Mouse (Mus musculus): ENCODE measurements around the gene Hpgd. TPM values are rescaled to one million over a fixed set of nuclear protein-coding genes. Genes with fewer than 3 reads are reported as not detected.

Gene Hpgd
- polyA plus RNA-seq, 1 experiment from 2014 or later = 20.7 TPM

DNA sequence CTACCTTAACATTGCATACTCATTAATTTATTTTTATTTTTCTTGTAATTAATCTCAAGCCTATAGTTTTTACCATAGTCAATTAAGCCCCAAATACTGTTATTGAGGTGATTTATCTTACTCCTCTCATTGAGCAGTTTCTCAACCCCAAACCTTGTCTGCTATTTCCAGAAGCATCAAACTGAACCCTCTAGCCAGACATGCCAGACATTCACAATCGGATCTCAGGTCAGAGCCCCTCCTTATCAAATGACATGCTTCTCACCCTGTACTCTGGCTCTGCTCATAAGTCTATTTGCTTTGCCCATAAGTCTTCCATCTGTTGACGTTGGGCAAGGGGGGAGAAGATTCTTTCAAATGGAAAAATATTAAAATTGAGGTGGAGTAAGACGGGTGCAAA, 33.3 kb downstream of the Hpgd start:
- Histone ChIP-seq H3K4me3 (ENCODE audit: control insufficient read depth in 1 of 2, insufficient read depth in 1 of 2, low read depth in 1 of 2, low read length in 2 of 2) (no peak overlapping the region), H3K9me3 (ENCODE audit: control insufficient read depth, low read length) (no peaks in the 10 kb centered on the region), H3K9ac (ENCODE audit: low read length) (no peak overlapping the region), H3K4me2 (ENCODE audit: low read length) (no peak overlapping the region), H3K36me3 (ENCODE audit: control insufficient read depth, insufficient read depth, low read length) (no peaks in the 10 kb centered on the region), H3K4me1 (ENCODE audit: control insufficient read depth in 2 of 2, insufficient read depth in 2 of 2, low read length in 2 of 2) (0 out of 4 replicates have a peak, but pooled peaks cover 0 to 7% of the 10 kb centered on the region in 2 experiments), H3K27ac (replicated peaks in 1 of 2; ENCODE audit: control insufficient read depth in 1 of 2, insufficient read depth in 1 of 2, low read depth in 2 of 2, low read length in 2 of 2) (no peak overlapping the region), H3K27me3 (ENCODE audit: control insufficient read depth, insufficient read depth, low read length) (no peaks in the 10 kb centered on the region)
- ATAC-seq (ENCODE audit: insufficient number of reproducible peaks, insufficient read depth, low FRiP score, low read depth) = no peak
- WGBS = 37% methylated on average over 3 of the region's 3 CpGs

DNA sequence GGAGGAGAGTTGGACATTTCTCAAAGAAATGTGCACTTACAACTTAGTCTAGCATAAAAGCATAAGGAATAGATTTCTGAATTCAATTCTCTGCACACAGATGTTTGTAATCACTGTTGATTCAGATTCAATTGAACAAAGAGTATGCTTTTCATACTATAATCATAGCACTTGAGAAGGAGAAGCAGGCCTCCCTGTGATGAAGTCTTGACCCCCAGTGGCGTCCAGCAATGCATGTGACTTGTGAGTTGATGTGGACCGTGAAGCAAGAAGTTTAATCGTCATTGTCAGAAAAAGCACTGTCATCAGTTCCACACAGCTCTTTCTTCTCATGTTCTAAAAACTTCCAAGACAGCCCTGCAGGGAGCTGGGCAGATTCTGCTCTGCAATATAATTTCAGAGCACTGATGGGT, 33.8 kb downstream of the Hpgd start:
- Histone ChIP-seq H3K9me3 (ENCODE audit: control insufficient read depth, low read length) (no peaks in the 10 kb centered on the region), H3K9ac (ENCODE audit: low read length) (no peak overlapping the region), H3K4me1 (ENCODE audit: control insufficient read depth in 2 of 2, insufficient read depth in 2 of 2, low read length in 2 of 2) (0 out of 4 replicates have a peak, but pooled peaks cover 0 to 7% of the 10 kb centered on the region in 2 experiments), H3K27ac (replicated peaks in 1 of 2; ENCODE audit: control insufficient read depth in 1 of 2, insufficient read depth in 1 of 2, low read depth in 2 of 2, low read length in 2 of 2) (no peak overlapping the region), H3K36me3 (ENCODE audit: control insufficient read depth, insufficient read depth, low read length) (no peaks in the 10 kb centered on the region), H3K27me3 (ENCODE audit: control insufficient read depth, insufficient read depth, low read length) (no peaks in the 10 kb centered on the region), H3K4me3 (ENCODE audit: control insufficient read depth in 1 of 2, insufficient read depth in 1 of 2, low read depth in 1 of 2, low read length in 2 of 2) (no peak overlapping the region), H3K4me2 (ENCODE audit: low read length) (no peak overlapping the region)
- no peak for ATAC-seq (ENCODE audit: insufficient number of reproducible peaks, insufficient read depth, low FRiP score, low read depth)
- 49% methylated on average over 3 of the region's 3 CpGs for WGBS

DNA sequence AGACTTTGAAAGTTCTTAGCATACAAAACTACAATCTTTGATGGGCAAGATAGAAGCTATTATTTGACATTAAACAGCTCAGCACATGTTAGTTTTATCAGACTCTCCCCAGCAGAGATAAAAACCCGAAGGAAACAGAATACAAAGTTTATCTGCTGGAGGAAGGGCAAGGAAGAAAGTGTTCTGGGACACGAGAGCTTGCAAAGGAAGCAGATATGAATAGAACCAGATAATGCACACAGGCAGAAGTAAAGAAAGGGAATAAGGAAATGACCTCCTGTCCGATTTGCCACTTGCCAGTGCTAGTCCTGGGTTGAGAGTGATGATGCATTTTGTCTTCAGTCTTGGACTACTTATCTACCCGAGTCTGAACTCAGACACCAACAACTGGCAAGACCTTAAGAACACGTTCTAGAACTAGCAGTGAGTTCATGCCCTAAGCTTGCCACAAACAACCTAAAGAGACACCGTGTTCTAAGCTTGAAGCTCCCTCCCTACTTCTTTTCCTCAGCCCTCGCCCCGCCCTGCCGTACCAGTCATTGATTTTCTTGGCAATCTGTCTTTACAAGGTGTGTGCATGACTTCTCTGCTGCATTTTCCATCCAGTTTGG, 41.1 kb downstream of the Hpgd start:
- no peak for ATAC-seq (ENCODE audit: insufficient number of reproducible peaks, insufficient read depth, low FRiP score, low read depth)
- WGBS = 39% methylated on average over 9 of the region's 9 CpGs
- Histone ChIP-seq H3K4me2 (ENCODE audit: low read length) (no peak overlapping the region), H3K4me3 (ENCODE audit: control insufficient read depth in 1 of 2, insufficient read depth in 1 of 2, low read depth in 1 of 2, low read length in 2 of 2) (no peak overlapping the region), H3K9ac (ENCODE audit: low read length) (no peak overlapping the region), H3K27me3 (ENCODE audit: control insufficient read depth, insufficient read depth, low read length) (no peaks in the 10 kb centered on the region), H3K36me3 (ENCODE audit: control insufficient read depth, insufficient read depth, low read length) (no peaks in the 10 kb centered on the region), H3K4me1 (ENCODE audit: control insufficient read depth in 2 of 2, insufficient read depth in 2 of 2, low read length in 2 of 2) (no peaks in the 10 kb centered on the region), H3K27ac (replicated peaks in 1 of 2; ENCODE audit: control insufficient read depth in 1 of 2, insufficient read depth in 1 of 2, low read depth in 2 of 2, low read length in 2 of 2) (no peak overlapping the region), H3K9me3 (ENCODE audit: control insufficient read depth, low read length) (no peaks in the 10 kb centered on the region)

DNA sequence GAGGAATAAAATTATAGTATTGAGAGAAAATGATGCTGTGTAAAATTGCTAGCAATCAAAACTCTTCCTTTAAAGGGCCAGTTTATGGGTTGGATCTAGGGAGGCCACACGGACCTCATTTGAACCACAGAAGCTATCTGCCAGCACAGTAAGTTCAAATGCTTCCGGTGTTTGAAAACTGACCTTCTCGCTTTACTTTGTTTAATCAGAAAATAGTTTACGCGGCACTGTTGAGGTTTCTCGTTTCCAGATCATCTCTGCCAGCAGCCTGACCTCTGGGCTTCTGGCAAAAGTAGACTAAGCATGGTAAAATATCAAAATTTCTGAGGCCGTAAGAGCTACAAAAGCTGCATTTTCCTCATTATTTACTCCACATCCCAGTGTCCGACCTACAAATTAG, 42.4 kb downstream of the Hpgd start:
- no peak for ATAC-seq (ENCODE audit: insufficient number of reproducible peaks, insufficient read depth, low FRiP score, low read depth)
- H3K4me1 ChIP-seq (ENCODE audit: control insufficient read depth in 2 of 2, insufficient read depth in 2 of 2, low read length in 2 of 2) = no peaks in the 10 kb centered on the region
- WGBS = 69% methylated on average over 8 of the region's 8 CpGs

DNA sequence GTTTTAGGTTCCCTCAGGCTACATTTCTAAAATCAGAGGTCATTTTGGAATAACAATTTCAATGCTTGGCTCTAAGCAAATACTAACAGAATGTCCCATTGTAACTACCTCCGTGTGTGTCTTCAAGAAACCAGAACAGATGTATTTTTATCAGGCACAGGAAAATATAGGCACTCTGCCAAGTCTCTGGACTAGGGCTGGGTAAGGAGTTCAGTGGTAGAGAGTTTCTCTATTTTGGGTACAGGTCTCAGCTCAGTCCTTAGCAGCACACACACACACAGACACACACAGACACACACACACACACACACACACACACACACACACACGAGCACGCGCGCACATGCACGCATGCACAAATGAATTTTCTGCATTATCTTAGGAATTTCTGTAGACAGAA, 49.1 kb downstream of the Hpgd start:
- no peaks in the 10 kb centered on the region for H3K9me3 ChIP-seq (ENCODE audit: control insufficient read depth, low read length)
- H3K27me3 ChIP-seq (ENCODE audit: control insufficient read depth, insufficient read depth, low read length) = no peaks in the 10 kb centered on the region
- no peaks in the 10 kb centered on the region for H3K36me3 ChIP-seq (ENCODE audit: control insufficient read depth, insufficient read depth, low read length)
- no peak overlapping the region for H3K4me3 ChIP-seq (ENCODE audit: control insufficient read depth in 1 of 2, insufficient read depth in 1 of 2, low read depth in 1 of 2, low read length in 2 of 2)
- no peak overlapping the region for H3K9ac ChIP-seq (ENCODE audit: low read length)
- no peak for ATAC-seq (ENCODE audit: insufficient number of reproducible peaks, insufficient read depth, low FRiP score, low read depth)
- H3K4me1 ChIP-seq (ENCODE audit: control insufficient read depth in 2 of 2, insufficient read depth in 2 of 2, low read length in 2 of 2) = peaks cover 2 to 11% of the 10 kb centered on the region in 2 experiments; a peak in 3 of 4 replicates
- WGBS = 63% methylated on average over 6 of the region's 6 CpGs
- no peak overlapping the region for H3K27ac ChIP-seq (replicated peaks in 1 of 2; ENCODE audit: control insufficient read depth in 1 of 2, insufficient read depth in 1 of 2, low read depth in 2 of 2, low read length in 2 of 2)
- H3K4me2 ChIP-seq (ENCODE audit: low read length) = no peak overlapping the region

More for the DNA sequence above, 42.4 kb downstream of the Hpgd start:
- no peak overlapping the region for H3K4me3 ChIP-seq (ENCODE audit: control insufficient read depth in 1 of 2, insufficient read depth in 1 of 2, low read depth in 1 of 2, low read length in 2 of 2)
- no peaks in the 10 kb centered on the region for H3K27me3 ChIP-seq (ENCODE audit: control insufficient read depth, insufficient read depth, low read length)
- H3K36me3 ChIP-seq (ENCODE audit: control insufficient read depth, insufficient read depth, low read length) = no peaks in the 10 kb centered on the region
- H3K9ac ChIP-seq (ENCODE audit: low read length) = no peak overlapping the region
- H3K27ac ChIP-seq (replicated peaks in 1 of 2; ENCODE audit: control insufficient read depth in 1 of 2, insufficient read depth in 1 of 2, low read depth in 2 of 2, low read length in 2 of 2) = no peak overlapping the region
- no peak overlapping the region for H3K4me2 ChIP-seq (ENCODE audit: low read length)
- no peaks in the 10 kb centered on the region for H3K9me3 ChIP-seq (ENCODE audit: control insufficient read depth, low read length)

DNA sequence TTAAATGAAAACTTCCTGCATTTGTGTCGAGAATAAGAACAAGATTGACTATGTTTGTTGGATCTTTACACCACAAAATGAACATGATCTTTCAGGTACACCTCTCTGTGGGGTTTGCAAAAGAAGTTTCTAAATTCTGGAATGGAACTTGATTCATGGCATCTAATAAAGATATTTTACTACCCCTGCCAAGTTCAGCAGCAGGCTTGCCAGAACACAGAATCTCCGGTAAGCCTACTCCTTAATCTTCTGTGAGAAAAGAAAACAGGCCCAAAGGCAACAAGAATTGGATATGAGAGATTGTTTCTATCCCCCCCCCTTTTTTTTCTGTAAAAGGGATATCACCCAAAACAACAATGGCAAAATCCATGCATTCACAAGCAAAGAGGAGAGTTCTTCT, 49.6 kb downstream of the Hpgd start:
- no peak overlapping the region for H3K9ac ChIP-seq (ENCODE audit: low read length)
- H3K27me3 ChIP-seq (ENCODE audit: control insufficient read depth, insufficient read depth, low read length) = no peaks in the 10 kb centered on the region
- WGBS = 63% methylated on average over 2 of the region's 2 CpGs
- H3K9me3 ChIP-seq (ENCODE audit: control insufficient read depth, low read length) = no peaks in the 10 kb centered on the region
- ATAC-seq (ENCODE audit: insufficient number of reproducible peaks, insufficient read depth, low FRiP score, low read depth) = no peak
- H3K27ac ChIP-seq (replicated peaks in 1 of 2; ENCODE audit: control insufficient read depth in 1 of 2, insufficient read depth in 1 of 2, low read depth in 2 of 2, low read length in 2 of 2) = no peak overlapping the region; a peak in 1 of 4 replicates
- H3K4me2 ChIP-seq (ENCODE audit: low read length) = no peak overlapping the region
- peaks cover 2 to 11% of the 10 kb centered on the region in 2 experiments; a peak in 3 of 4 replicates for H3K4me1 ChIP-seq (ENCODE audit: control insufficient read depth in 2 of 2, insufficient read depth in 2 of 2, low read length in 2 of 2)
- no peak overlapping the region for H3K4me3 ChIP-seq (ENCODE audit: control insufficient read depth in 1 of 2, insufficient read depth in 1 of 2, low read depth in 1 of 2, low read length in 2 of 2)
- H3K36me3 ChIP-seq (ENCODE audit: control insufficient read depth, insufficient read depth, low read length) = no peaks in the 10 kb centered on the region

DNA sequence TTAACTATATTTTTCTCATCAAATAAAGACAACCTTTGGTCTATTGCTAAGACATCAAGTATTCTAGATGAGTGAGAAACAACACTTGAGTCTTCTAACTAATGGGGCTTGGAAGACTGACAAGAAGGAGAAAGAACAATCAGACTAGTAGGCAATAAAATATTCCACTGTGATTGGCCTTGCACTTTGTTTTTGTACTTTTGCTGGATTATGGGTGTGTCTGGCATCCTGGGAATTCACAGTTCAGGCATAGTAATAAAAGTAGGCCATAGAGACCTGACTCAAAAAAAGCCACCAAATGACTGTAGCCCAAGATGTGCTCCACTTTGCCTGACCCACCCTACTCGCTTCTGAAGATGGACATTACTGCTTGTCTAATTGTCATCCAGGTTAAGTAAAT, 50.0 kb downstream of the Hpgd start:
- 75% methylated on average over 1 of the region's 1 CpGs for WGBS
- no peak overlapping the region for H3K4me2 ChIP-seq (ENCODE audit: low read length)
- H3K4me3 ChIP-seq (ENCODE audit: control insufficient read depth in 1 of 2, insufficient read depth in 1 of 2, low read depth in 1 of 2, low read length in 2 of 2) = no peak overlapping the region
- no peaks in the 10 kb centered on the region for H3K36me3 ChIP-seq (ENCODE audit: control insufficient read depth, insufficient read depth, low read length)
- H3K27ac ChIP-seq (replicated peaks in 1 of 2; ENCODE audit: control insufficient read depth in 1 of 2, insufficient read depth in 1 of 2, low read depth in 2 of 2, low read length in 2 of 2) = no peak overlapping the region
- no peaks in the 10 kb centered on the region for H3K27me3 ChIP-seq (ENCODE audit: control insufficient read depth, insufficient read depth, low read length)
- no peak for ATAC-seq (ENCODE audit: insufficient number of reproducible peaks, insufficient read depth, low FRiP score, low read depth)
- H3K9ac ChIP-seq (ENCODE audit: low read length) = no peak overlapping the region
- no peaks in the 10 kb centered on the region for H3K9me3 ChIP-seq (ENCODE audit: control insufficient read depth, low read length)
- peaks cover 2 to 11% of the 10 kb centered on the region in 2 experiments; a peak in 3 of 4 replicates for H3K4me1 ChIP-seq (ENCODE audit: control insufficient read depth in 2 of 2, insufficient read depth in 2 of 2, low read length in 2 of 2)
